Mouse (Mus musculus): ENCODE measurements around the gene Sept5.

Sept5 gene

GRCm38 (mm10) chr16:18629390-18630231, at the start of gene Sept5:
Gene Sept5 (minus strand): TSS chr16:18629954.
- DNase-seq (ENCODE audit: low spot score) = peak; percentile 79

GRCm38 (mm10) chr16:18679112-18679511, 49.4 kb upstream of the Sept5 start:
- DNase-seq (ENCODE audit: low spot score) = no peak

- DNase-seq (ENCODE audit: low spot score) = peak; percentile 81
These were observed 48.3 kb upstream of the Sept5 start for GRCm38 (mm10) chr16:18677746-18678679.

- DNase-seq (ENCODE audit: low spot score) = no peak
These were observed 43.3 kb upstream of the Sept5 start for GRCm38 (mm10) chr16:18673005-18673404.

- no peak for DNase-seq (ENCODE audit: low spot score)
These were observed 42.3 kb upstream of the Sept5 start for GRCm38 (mm10) chr16:18672027-18672426.

- DNase-seq (ENCODE audit: low spot score) = no peak
These were observed 40.2 kb upstream of the Sept5 start for GRCm38 (mm10) chr16:18669914-18670313.

GRCm38 (mm10) chr16:18658597-18658996, 28.8 kb upstream of the Sept5 start:
- DNase-seq (ENCODE audit: low spot score) = no peak

- DNase-seq (ENCODE audit: low spot score) = no peak
These were observed 25.8 kb upstream of the Sept5 start for GRCm38 (mm10) chr16:18655372-18656098.

- DNase-seq (ENCODE audit: low spot score) = no peak
These were observed 23.8 kb upstream of the Sept5 start for GRCm38 (mm10) chr16:18653290-18654160.

- DNase-seq (ENCODE audit: low spot score) = no peak
These were observed 19.4 kb upstream of the Sept5 start for GRCm38 (mm10) chr16:18649126-18649525.

GRCm38 (mm10) chr16:18645329-18645728, 15.6 kb upstream of the Sept5 start:
- no peak for DNase-seq (ENCODE audit: low spot score)

- DNase-seq (ENCODE audit: low spot score) = no peak
These were observed 14.7 kb upstream of the Sept5 start for GRCm38 (mm10) chr16:18644485-18644884.

GRCm38 (mm10) chr16:18643406-18643998, 13.7 kb upstream of the Sept5 start:
- DNase-seq (ENCODE audit: low spot score) = no peak

GRCm38 (mm10) chr16:18642897-18643296, 13.1 kb upstream of the Sept5 start:
- no peak for DNase-seq (ENCODE audit: low spot score)

GRCm38 (mm10) chr16:18642291-18642690, 12.5 kb upstream of the Sept5 start:
- no peak for DNase-seq (ENCODE audit: low spot score)

GRCm38 (mm10) chr16:18639382-18639929, 9.7 kb upstream of the Sept5 start:
- no peak for DNase-seq (ENCODE audit: low spot score)

- no peak for DNase-seq (ENCODE audit: low spot score)
These were observed 8.6 kb upstream of the Sept5 start for GRCm38 (mm10) chr16:18638396-18638795.

- DNase-seq (ENCODE audit: low spot score) = no peak
These were observed 7.0 kb upstream of the Sept5 start for GRCm38 (mm10) chr16:18636804-18637203.

- DNase-seq (ENCODE audit: low spot score) = no peak
These were observed 6.6 kb upstream of the Sept5 start for GRCm38 (mm10) chr16:18636401-18636800.

- no peak for DNase-seq (ENCODE audit: low spot score)
These were observed 3.6 kb upstream of the Sept5 start for GRCm38 (mm10) chr16:18633333-18633732.

All from urinary bladder, postnatal 25 days (tissue).